In the genomic region with DNA sequence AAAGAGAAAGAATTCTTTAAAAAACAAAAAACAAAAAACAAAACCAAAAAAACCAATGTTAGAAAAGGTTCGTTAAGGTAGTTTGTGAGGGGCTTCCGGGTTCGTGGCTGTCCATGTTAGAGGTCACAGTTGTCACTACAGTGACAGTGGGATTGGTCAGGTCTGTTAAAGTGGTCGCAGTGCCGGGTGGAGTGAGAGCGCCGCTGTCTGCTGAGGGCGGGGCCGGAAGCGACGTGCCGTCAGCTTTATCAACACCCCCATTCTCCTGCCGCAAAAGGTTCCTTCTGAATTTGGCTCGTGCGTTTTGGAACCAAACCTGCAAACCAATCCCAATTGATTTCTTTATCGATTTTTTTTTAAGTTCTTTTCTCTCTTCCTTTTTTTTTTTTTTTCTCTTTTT, we compare ENCODE assay signal across 8 mouse cellular contexts. TPM values are rescaled to one million over a fixed set of nuclear protein-coding genes. Genes with fewer than 3 reads are reported as not detected.
DNase-seq lines count a peak whose midpoint lies in the region; ATAC-seq and TF ChIP-seq lines count a peak whose summit lies in the region.

No protein-coding gene starts in this region.

- H3K4me2 ChIP-seq in lung, embryonic 14.5 days: peak overlapping the region; percentile 49
- peak overlapping the region; percentile 60 for H3K4me2 ChIP-seq in embryonic facial prominence, embryonic 14.5 days (ENCODE audit: low read depth, low read length)
- H3K4me2 ChIP-seq in intestine, embryonic 15.5 days (replicated peaks): peak overlapping the region; percentile 62
- peak overlapping the region; percentile 63 for H3K4me2 ChIP-seq in midbrain, embryonic 16.5 days (ENCODE audit: low read length)

- no peaks in the 10 kb centered on the region for H3K9me3 ChIP-seq in lung, embryonic 14.5 days (ENCODE audit: low read depth, low read length)
- H3K9me3 ChIP-seq in embryonic facial prominence, embryonic 14.5 days (ENCODE audit: control insufficient read depth, low read length): no peaks in the 10 kb centered on the region
- no peaks in the 10 kb centered on the region for H3K9me3 ChIP-seq in intestine, embryonic 15.5 days
- no peaks in the 10 kb centered on the region for H3K9me3 ChIP-seq in midbrain, embryonic 16.5 days (replicated peaks; ENCODE audit: control insufficient read depth, low read length, poor library complexity, severe bottlenecking)

- peak overlapping the region; percentile 26; the same call in 1 of the 2 replicates for H3K4me3 ChIP-seq in lung, embryonic 14.5 days (ENCODE audit: low read depth, low read length)
- H3K4me3 ChIP-seq in lung, adult 2 months (replicated peaks; ENCODE audit: extremely low read depth, low read depth, low read length): no peak overlapping the region
- H3K4me3 ChIP-seq in embryonic facial prominence, embryonic 14.5 days (ENCODE audit: low read depth, low read length): peak overlapping the region; percentile 36
- H3K4me3 ChIP-seq in intestine, embryonic 15.5 days (replicated peaks): peak overlapping the region; percentile 23
- H3K4me3 ChIP-seq in midbrain, embryonic 16.5 days (ENCODE audit: low read depth, low read length): peak overlapping the region; percentile 30

- DNase-seq in lung, embryonic 14.5 days: peak; percentile 45
- no peak for DNase-seq in lung, adult 2 months
- no peak for DNase-seq in embryonic facial prominence, embryonic 14.5 days (ENCODE audit: low spot score)
- no peak for DNase-seq in adrenal gland, adult 18-20 months (ENCODE audit: low spot score in 2 of 2)
- DNase-seq in layer of hippocampus, adult 11-12 months (ENCODE audit: low spot score): no peak
- DNase-seq in MN1 (ENCODE audit: low spot score): no peak

- no peaks in the 10 kb centered on the region for H3K4me1 ChIP-seq in lung, embryonic 14.5 days (ENCODE audit: insufficient read depth)
- H3K4me1 ChIP-seq in lung, adult 2 months (ENCODE audit: control insufficient read depth, insufficient read depth, low read length): no peaks in the 10 kb centered on the region
- H3K4me1 ChIP-seq in embryonic facial prominence, embryonic 14.5 days (ENCODE audit: control insufficient read depth, insufficient read depth, low read length): no peaks in the 10 kb centered on the region
- H3K4me1 ChIP-seq in intestine, embryonic 15.5 days (replicated peaks): no peaks in the 10 kb centered on the region
- H3K4me1 ChIP-seq in midbrain, embryonic 16.5 days (ENCODE audit: control insufficient read depth, insufficient read depth, low read length): peaks cover 3% of the 10 kb centered on the region; the same call in 1 of the 2 replicates

- no peak for ATAC-seq in lung, embryonic 14.5 days (ENCODE audit: insufficient read depth)
- ATAC-seq in embryonic facial prominence, embryonic 14.5 days (ENCODE audit: low read depth): no peak
- peak; percentile 56; the same call in 1 of the 2 replicates for ATAC-seq in intestine, embryonic 15.5 days
- ATAC-seq in midbrain, embryonic 16.5 days: peak; percentile 54; the same call in 1 of the 2 replicates

- TF ChIP-seq CTCF in lung, embryonic 14.5 days (IDR thresholded peaks at IDR 0.05; ENCODE audit: low read depth): no peak
- no peak for TF ChIP-seq CTCF in lung, adult 2 months (IDR thresholded peaks at IDR 0.05; ENCODE audit: insufficient read depth, low read length)

- H3K27ac ChIP-seq in lung, embryonic 14.5 days (ENCODE audit: low read depth): no peak overlapping the region
- no peak overlapping the region for H3K27ac ChIP-seq in embryonic facial prominence, embryonic 14.5 days (replicated peaks; ENCODE audit: low read depth, low read length)
- H3K27ac ChIP-seq in intestine, embryonic 15.5 days: no peak overlapping the region
- H3K27ac ChIP-seq in midbrain, embryonic 16.5 days (ENCODE audit: low read length): peak overlapping the region; percentile 57; the same call in 1 of the 2 replicates

- no peak overlapping the region for H3K9ac ChIP-seq in lung, embryonic 14.5 days
- H3K9ac ChIP-seq in embryonic facial prominence, embryonic 14.5 days (ENCODE audit: low read depth, low read length): 0 out of 2 replicates have a peak overlapping the region, but pooled peaks have one; percentile 30
- H3K9ac ChIP-seq in intestine, embryonic 15.5 days: no peak overlapping the region
- H3K9ac ChIP-seq in midbrain, embryonic 16.5 days (ENCODE audit: low read depth, low read length): peak overlapping the region; percentile 40; the same call in 1 of the 2 replicates

- WGBS in lung, embryonic 14.5 days: under 1% methylated on average over 16 of the region's 16 CpGs
- 3% methylated on average over 16 of the region's 16 CpGs for WGBS in lung, adult 2 months
- under 1% methylated on average over 16 of the region's 16 CpGs for whole genome bisulfite sequencing in embryonic facial prominence, embryonic 14.5 days
- under 1% methylated on average over 16 of the region's 16 CpGs for WGBS in intestine, embryonic 15.5 days
- WGBS in midbrain, embryonic 16.5 days: 1% methylated on average over 16 of the region's 16 CpGs

- no peak for TF ChIP-seq POLR2A in lung, adult 2 months (IDR thresholded peaks at IDR 0.05; ENCODE audit: borderline replicate concordance, extremely low read depth, low read depth, low read length)

- no peaks in the 10 kb centered on the region for H3K36me3 ChIP-seq in lung, embryonic 14.5 days (ENCODE audit: insufficient read depth)
- no peaks in the 10 kb centered on the region for H3K36me3 ChIP-seq in embryonic facial prominence, embryonic 14.5 days (ENCODE audit: control insufficient read depth, insufficient read depth, low read length)
- no peaks in the 10 kb centered on the region for H3K36me3 ChIP-seq in intestine, embryonic 15.5 days
- no peaks in the 10 kb centered on the region for H3K36me3 ChIP-seq in midbrain, embryonic 16.5 days (ENCODE audit: control insufficient read depth, insufficient read depth, low read length)

- peaks cover 56% of the 10 kb centered on the region for H3K27me3 ChIP-seq in lung, embryonic 14.5 days (ENCODE audit: insufficient read depth, low read length)
- peaks cover 54% of the 10 kb centered on the region for H3K27me3 ChIP-seq in embryonic facial prominence, embryonic 14.5 days (replicated peaks; ENCODE audit: control insufficient read depth, insufficient read depth, low read length)
- H3K27me3 ChIP-seq in intestine, embryonic 15.5 days (replicated peaks): peaks cover 31% of the 10 kb centered on the region
- peaks cover 20% of the 10 kb centered on the region for H3K27me3 ChIP-seq in midbrain, embryonic 16.5 days (ENCODE audit: control insufficient read depth, insufficient read depth, low read depth, low read length)

RNA-seq across cellular contexts. Expression of a gene that starts 17.1 kb away (rescaled TPM):
- polyA plus RNA-seq in lung, embryonic 14.5 days (2014; fragmentation: Nextera tagmentation; extraction: Ambion mirVana): 0.05 TPM in 1 of 2 replicates, not detected in the other
- polyA plus RNA-seq in lung, adult 2 months (2012; rRNA removed): not detected in 2 replicates
- polyA plus RNA-seq in embryonic facial prominence, embryonic 14.5 days (2014; fragmentation: Nextera tagmentation; extraction: Ambion mirVana): 0.26 and 0.28 TPM in 2 replicates
- 0.15 and 0.20 TPM in 2 replicates for polyA plus RNA-seq in intestine, embryonic 15.5 days (2015; fragmentation: Nextera tagmentation; extraction: Ambion mirVana)
- polyA plus RNA-seq in midbrain, embryonic 16.5 days (2015; fragmentation: Nextera tagmentation; extraction: Ambion mirVana): 127 and 159 TPM in 2 replicates
- total RNA-seq in adrenal gland, adult 18-20 months (2021): not detected

RNA-seq across cellular contexts. Expression of a gene that starts 25.3 kb away (rescaled TPM):
- polyA plus RNA-seq in lung, embryonic 14.5 days (2014; fragmentation: Nextera tagmentation; extraction: Ambion mirVana): 54.2 and 61.7 TPM in 2 replicates
- polyA plus RNA-seq in lung, adult 2 months (2012; rRNA removed): 20.2 and 20.6 TPM in 2 replicates
- polyA plus RNA-seq in embryonic facial prominence, embryonic 14.5 days (2014; fragmentation: Nextera tagmentation; extraction: Ambion mirVana): 34.7 and 36.6 TPM in 2 replicates
- polyA plus RNA-seq in intestine, embryonic 15.5 days (2015; fragmentation: Nextera tagmentation; extraction: Ambion mirVana): 38.1 and 38.9 TPM in 2 replicates
- polyA plus RNA-seq in midbrain, embryonic 16.5 days (2015; fragmentation: Nextera tagmentation; extraction: Ambion mirVana): 35.9 and 36.3 TPM in 2 replicates
- 10 to 100 TPM; 17.8 to 19.0 TPM for total RNA-seq in adrenal gland, adult 18-20 months (2021)

Comparison
In these comparisons a context has a peak if more than half of its experiments do, and no peak if none do; other contexts are left out.
1. ATAC-seq: peak in intestine, embryonic 15.5 days (single experiment) and midbrain, embryonic 16.5 days (single experiment); none in lung, embryonic 14.5 days (single experiment) and embryonic facial prominence, embryonic 14.5 days (single experiment).
2. H3K9ac ChIP-seq: peak in embryonic facial prominence, embryonic 14.5 days (single experiment) and midbrain, embryonic 16.5 days (single experiment); none in lung, embryonic 14.5 days (single experiment) and intestine, embryonic 15.5 days (single experiment).
3. RNA of a gene that starts 17.1 kb away (polyA plus RNA-seq): 127 to 159 TPM in midbrain, embryonic 16.5 days; 0.26 to 0.28 TPM in embryonic facial prominence, embryonic 14.5 days, 0.15 to 0.20 TPM in intestine, embryonic 15.5 days, 0.05 TPM in lung, embryonic 14.5 days and not detected in lung, adult 2 months; every median in the first group is over 100 times any median in the second.
4. Peak in every context shown above with its lines, with median percentiles within 50 percentile points of each other: H3K4me2 ChIP-seq.